Mouse (Mus musculus): ENCODE data around the gene Nom1.
A peak's percentile ranks its signal among the peaks of the same experiment; 100 is the strongest.

GRCm38 (mm10) chr5:29388944-29389765 lies 45.3 kb upstream of the Nom1 start:
- no peak for TF ChIP-seq MAFK (IDR thresholded peaks at IDR 0.05; ENCODE audit: insufficient read depth, low read depth, low read length)
- 0 out of 2 replicates have a peak, but pooled peaks have one; percentile 55 for TF ChIP-seq ZC3H11A (IDR thresholded peaks at IDR 0.05; ENCODE audit: borderline replicate concordance, low read depth, low read length)
- no peak for TF ChIP-seq HCFC1 (IDR thresholded peaks at IDR 0.05; ENCODE audit: borderline replicate concordance, insufficient read depth, low read length)
- no peak for TF ChIP-seq CHD2 (IDR thresholded peaks at IDR 0.05; ENCODE audit: low read depth, low read length)
- TF ChIP-seq ZNF384 (IDR thresholded peaks at IDR 0.05; ENCODE audit: low read depth, low read length) = peak; percentile 33; the same call in 1 of the 2 replicates
